Mouse (Mus musculus) kidney, adult 11 months (tissue): ENCODE results near the gene Fem1a.
"Not testable (repeated sequence)": the region's sequence is repeated elsewhere in the genome, so short reads cannot be mapped to it uniquely, and the experiment has no call there.

Experiments used
- DNase-seq: peaks from one replicate; pipeline ENCODE4 v3.0.0; 2022

Gene Fem1a

GRCm38 (mm10) chr17:56255863-56256238, 759 bp upstream of the Fem1a start:
- DNase-seq: peak; percentile 98

- peak; percentile 80 for DNase-seq
Measured at GRCm38 (mm10) chr17:56257181-56257894, 728 bp downstream of the Fem1a start.

DNA sequence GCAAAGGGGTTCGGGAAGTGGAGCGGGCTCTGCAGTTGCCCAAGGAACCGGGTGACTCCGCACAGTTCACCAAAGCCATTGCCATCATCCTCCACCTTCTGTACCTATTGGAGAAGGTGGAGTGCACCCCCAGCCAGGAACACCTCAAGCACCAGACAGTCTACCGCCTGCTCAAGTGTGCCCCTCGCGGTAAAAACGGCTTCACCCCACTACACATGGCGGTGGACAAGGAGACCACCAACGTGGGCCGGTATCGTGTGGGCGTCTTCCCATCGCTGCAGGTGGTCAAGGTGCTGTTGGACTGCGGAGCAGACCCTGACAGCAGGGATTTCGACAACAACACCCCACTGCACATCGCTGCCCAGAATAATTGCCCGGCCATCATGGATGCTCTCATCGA, 1.7 kb downstream of the Fem1a start:
- DNase-seq: not testable (repeated sequence)

DNA sequence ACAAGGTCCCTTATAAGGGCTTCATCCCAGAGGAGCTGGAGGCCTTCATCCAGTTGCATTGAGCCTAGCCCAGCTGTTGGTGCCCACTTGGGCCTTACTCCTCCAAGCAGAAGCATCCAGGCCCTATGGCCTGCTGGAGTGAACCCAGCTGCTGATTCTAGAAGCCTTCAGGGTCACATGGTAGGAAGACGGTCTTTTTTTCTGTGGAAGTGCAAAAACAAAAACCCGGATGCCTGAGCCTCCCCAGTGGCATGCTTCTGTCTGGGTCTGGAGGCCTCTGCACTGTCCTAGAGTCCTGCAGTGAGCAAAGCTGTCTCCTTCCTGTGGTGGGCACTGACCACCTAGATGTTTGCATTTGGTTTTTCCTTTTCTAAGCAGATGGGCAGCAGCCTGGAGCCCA, 2.2 kb downstream of the Fem1a start:
- not testable (repeated sequence) for DNase-seq

DNA sequence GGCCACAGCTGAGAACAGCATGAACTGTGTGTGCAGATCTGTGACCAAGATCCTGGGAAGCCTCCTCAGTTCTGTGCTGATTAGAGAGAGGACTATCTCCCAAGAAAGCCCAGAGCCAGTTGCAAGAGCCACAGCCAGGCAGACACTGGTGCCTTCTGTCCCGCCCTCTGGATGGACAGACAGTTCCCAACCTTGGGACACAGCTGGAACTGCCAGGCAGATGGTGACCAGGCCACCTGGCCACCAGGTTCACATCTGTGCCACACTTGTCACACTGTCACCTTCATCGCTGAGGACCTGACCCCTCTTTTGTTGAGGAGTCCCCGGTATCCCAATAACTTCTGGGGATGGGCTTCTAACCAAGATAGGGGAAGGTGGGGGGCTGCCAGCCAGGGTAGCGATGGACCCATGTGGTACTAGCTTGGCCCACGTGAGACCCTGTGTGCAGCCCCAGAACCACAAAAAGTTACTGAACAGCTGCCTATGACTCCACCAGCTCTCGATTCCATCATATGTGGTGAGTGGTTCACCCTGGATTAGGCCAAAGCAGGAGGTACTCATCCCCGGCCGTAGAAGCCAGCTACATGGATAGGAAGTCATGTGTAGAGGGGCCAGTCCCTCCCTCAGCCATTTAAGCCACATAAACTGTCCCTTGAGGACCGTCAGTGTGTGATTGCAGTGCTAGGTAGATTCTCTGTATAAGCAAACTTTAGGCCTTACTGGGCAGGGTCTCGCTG, 2.9 kb downstream of the Fem1a start:
- no peak for DNase-seq

- peak; percentile 58 for DNase-seq
Measured at GRCm38 (mm10) chr17:56261166-56261565, 4.6 kb downstream of the Fem1a start.

GRCm38 (mm10) chr17:56262645-56263094, 6.1 kb downstream of the Fem1a start:
- DNase-seq: no peak

GRCm38 (mm10) chr17:56264020-56264419, 7.4 kb downstream of the Fem1a start:
- DNase-seq: peak; percentile 72

DNA sequence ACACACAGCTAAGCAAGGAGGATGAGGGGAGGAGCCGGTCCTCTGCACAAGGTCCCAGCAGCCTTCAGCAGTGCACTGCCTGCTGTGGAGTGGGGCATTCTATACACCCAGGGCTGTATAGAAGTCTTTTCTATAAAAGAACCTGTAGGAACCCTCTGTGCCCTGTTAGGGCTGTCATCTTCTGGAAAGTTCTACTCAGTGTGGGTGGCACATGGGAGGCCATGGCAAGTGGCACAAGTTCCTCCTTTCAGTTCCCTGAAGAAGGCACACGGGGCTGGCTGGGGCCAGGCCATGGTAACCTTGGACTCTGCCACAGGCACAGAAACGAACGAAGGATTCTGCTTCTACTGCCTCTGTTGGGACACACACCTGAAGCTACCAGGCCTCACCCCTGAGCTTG, 8.4 kb downstream of the Fem1a start:
- peak; percentile 3 for DNase-seq

GRCm38 (mm10) chr17:56265869-56266268, 9.3 kb downstream of the Fem1a start:
- no peak for DNase-seq

DNA sequence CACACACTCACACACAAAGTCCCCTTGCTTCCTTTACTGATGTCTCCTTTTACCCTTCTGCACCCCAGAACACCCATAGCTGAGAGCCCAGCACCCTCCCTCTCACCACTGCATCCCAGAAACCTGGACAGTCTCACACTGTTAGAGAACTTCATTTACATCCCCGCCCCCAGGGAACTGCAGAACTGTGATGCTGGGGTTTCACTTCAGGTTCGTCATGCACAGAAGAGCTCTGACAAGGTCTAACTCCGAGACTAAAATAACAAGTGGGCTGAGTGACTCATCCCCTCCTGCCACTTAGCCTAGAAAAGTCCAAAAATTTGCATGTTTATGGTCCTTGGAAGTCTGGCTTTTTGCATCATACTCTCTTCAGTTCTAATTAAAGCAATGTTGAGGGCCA, 9.7 kb downstream of the Fem1a start:
- peak; percentile 12 for DNase-seq

DNA sequence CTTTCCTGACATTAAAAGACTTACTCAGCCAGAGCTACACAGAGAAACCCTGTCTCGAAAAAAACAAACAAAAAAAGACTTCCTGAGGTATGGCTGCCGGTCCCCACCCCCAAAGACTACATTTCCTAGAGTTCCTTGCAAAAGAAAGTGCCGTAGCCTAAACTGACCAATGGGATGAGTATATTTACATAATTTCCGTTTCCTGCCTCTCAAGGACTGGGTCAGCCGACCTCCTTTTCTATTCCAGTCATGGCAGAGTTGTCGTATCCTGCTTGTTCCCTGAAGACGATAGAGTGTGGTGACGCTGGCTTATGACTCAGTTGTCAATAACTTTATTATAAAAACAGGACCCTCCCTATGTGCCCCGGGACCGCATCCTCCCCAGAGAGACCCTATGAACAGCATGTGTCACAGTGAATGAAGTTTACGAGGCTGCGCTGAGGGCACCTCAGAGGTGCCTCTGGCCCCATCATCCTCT, 12.6 kb downstream of the Fem1a start:
- peak; percentile 79 for DNase-seq

DNA sequence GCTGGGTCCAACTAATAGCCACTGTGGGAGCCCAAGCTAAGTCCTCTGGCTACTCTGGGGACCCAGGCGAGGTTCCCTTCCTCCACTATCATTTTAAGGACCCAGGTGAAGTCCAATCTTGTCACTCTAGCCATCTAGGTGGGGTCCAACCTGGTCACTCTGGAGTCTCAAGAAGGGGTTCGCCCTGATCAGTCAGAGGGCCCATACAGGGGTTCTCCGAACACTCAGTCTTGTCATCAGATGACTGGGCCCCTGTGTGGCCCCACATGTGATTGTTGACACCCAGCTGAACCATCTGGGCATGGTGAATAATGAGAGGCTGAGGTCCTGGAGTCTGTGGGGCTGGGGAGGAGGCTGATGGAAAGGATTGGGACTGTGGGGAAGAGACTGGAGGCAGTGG, 13.1 kb downstream of the Fem1a start:
- peak; percentile 18 for DNase-seq

DNA sequence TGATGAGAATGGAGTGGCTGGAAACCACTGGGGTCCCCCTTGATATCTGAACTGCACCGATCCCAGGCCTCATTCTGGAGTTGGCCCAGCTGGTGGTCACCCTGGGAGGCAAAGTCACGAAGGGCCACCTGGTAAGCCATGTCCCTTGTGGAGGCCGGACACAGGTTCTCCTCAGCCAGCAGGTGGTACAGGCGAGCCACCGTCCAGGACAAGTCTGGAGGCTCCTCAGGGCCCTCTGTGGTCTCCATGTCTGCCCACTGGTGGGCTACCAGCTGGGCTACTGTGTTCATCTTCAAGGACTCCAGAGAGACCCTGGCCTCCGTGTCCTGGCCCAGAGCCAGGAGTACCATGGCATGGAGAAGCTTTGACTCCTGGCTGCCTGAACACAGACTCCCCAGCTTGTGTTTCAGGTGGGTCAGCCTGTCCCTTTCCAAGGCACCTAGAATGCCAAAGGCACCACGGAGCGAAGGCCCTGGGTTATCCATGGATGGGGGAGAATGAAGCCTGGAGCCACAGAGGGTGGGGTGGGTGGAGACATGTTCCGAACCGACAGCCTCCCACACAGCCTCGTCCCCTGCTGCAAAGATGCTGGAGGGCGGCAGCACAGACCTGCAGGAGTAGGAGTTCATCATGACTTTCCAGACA, 15.1 kb downstream of the Fem1a start:
- no peak for DNase-seq

DNA sequence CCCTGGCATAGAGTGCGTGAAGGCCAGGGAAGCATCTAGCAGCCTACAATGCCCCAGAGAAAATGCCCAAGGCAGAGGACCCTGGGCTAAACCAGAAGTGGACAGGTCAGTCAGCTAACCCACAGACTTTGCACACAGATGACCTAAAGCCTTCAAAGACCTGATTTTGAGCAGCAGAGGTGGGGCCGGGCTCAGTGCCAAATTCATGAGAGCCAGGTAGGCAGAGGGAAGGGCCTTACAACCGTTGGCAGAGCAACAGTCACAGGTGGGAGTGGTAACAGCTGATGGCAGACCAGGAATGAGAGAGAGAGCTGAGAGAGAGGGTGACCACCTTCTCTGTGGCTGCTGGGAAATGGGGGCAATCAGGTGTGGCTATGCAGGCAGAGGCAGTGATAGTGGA, 16.0 kb downstream of the Fem1a start:
- DNase-seq: peak; percentile 63

DNA sequence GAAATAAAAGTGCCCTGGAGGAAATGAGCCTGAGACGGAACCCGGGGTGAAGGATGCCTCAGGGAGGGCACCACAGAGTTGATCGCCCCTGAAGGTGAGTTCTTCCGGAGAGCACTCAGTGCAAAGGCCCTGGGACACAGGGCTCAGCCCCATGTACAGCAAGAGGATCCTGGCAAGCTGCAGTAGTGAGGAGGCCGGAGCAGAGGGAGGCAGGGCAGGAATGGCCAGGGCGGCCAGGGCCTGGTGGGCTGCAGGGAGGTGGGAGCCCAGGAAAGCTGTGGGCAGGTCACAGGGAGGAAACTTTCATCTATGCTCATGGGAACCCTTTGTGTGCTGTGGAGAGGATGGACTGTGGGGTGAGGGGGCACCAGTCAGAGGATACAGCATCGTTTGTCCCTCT, 16.9 kb downstream of the Fem1a start:
- no peak for DNase-seq

DNA sequence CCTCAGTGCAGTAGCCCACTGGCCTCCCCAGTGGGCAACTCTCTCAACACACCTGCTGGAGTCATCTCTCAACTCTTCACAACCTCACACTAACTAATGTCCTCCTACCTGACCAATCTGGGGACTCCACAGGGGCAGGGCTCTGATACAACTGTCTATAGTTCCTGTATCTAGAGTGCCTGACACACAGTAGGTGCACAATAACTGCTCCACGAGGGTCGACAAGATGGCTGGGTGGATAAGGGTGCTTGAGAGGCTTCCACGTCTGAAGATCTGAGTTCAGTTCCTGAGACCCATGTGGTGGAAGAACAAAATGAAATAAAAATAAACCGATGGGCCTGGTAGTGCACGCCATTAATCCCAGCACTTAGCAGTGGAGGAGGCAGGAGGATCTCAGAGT, 17.4 kb downstream of the Fem1a start:
- DNase-seq: no peak

DNA sequence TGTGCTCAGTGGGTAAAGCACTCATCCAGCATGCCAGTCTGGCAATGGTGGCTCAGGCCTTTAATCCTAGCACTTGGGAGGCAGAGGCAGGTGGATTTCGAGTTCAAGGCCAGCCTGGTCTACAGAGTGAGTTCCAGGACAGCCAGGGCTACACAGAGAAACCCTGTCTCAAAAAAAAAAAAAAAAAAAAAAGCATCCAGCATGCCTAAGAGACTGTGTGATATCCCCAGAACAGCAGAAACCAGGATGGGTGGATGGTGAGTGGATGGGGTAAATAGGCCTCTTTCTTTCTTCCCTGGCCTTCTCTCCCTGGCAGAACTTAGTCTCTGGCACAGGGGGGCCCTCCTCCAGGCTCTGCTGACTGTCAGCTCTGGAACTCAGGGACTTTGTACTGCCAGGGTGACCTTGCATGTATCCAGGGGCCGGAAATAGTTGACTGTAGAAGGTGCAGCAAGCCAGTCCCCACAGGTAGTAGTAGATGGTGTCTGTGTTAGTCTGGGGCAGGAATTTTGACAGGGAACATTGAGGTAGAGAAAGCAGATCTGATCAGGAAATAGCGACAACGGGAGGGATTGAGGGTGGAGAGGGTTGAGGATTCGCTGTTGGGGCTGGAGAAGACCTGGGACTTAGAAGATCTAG, 19.4 kb downstream of the Fem1a start:
- peak; percentile 85 for DNase-seq

GRCm38 (mm10) chr17:56276643-56277566, 20.3 kb downstream of the Fem1a start, which contains the start of gene Ticam1:
Ticam1 (minus strand) TSS chr17:56276786.
- DNase-seq: peak; percentile 96

GRCm38 (mm10) chr17:56277567-56277893, 20.9 kb downstream of the Fem1a start:
- DNase-seq: no peak

GRCm38 (mm10) chr17:56278340-56278739, 21.7 kb downstream of the Fem1a start:
- no peak for DNase-seq

GRCm38 (mm10) chr17:56279481-56280155, 23.0 kb downstream of the Fem1a start:
- peak; percentile 69 for DNase-seq
